7 mouse cellular contexts compared by ENCODE assay signal in the genomic region with DNA sequence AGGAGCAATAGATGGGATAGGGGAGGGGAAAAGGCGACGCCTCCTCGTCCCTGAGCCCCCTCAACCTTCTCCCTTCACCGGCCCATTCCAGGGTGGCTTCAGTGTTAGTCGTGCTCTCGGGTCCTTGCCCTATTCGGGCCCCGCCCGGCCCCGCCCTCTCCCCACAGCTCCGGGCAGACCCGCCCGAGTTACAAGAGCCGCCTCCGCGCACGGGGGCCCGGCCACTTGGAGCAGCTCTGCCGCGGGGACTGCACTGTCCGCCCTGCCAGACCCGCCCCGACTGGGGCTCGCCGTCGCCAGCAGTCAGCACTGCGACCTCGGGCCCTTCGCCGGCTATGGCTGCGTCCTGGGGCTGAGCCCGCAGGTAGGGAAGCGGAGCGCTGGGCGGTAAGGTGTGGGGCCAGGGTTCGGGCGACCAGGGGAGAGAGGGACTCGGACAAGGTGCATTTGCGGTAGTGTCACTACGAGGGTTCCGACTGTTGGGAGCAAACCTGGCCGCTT. TPM values are rescaled to one million over a fixed set of nuclear protein-coding genes. Genes with fewer than 3 reads are reported as not detected.
DNase-seq lines count a peak whose midpoint lies in the region; ATAC-seq and TF ChIP-seq lines count a peak whose summit lies in the region.

A gene (plus strand): TSS at position 219 of the 501 bp plus-strand sequence.

- H3K9me3 ChIP-seq in ES-E14 (ENCODE audit: control insufficient read depth, insufficient read depth, low read depth, low read length), result no peaks in the 10 kb centered on the region
- H3K9me3 ChIP-seq in forebrain, postnatal 0 days (ENCODE audit: low read length), result no peaks in the 10 kb centered on the region
- H3K9me3 ChIP-seq in hindbrain, embryonic 13.5 days, result no peaks in the 10 kb centered on the region
- no peaks in the 10 kb centered on the region for H3K9me3 ChIP-seq in megakaryocyte, embryonic 14.5 days
- no peaks in the 10 kb centered on the region for H3K9me3 ChIP-seq in stomach, embryonic 14.5 days (ENCODE audit: control insufficient read depth, low read depth, low read length)

- no peaks in the 10 kb centered on the region for H3K36me3 ChIP-seq in ES-E14 (ENCODE audit: control insufficient read depth, insufficient read depth, low read length, poor library complexity, severe bottlenecking)
- no peaks in the 10 kb centered on the region for H3K36me3 ChIP-seq in forebrain, postnatal 0 days (ENCODE audit: insufficient read depth)
- no peaks in the 10 kb centered on the region for H3K36me3 ChIP-seq in hindbrain, embryonic 13.5 days
- no peaks in the 10 kb centered on the region for H3K36me3 ChIP-seq in megakaryocyte, embryonic 14.5 days (replicated peaks; ENCODE audit: low read length)
- no peaks in the 10 kb centered on the region for H3K36me3 ChIP-seq in stomach, embryonic 14.5 days (ENCODE audit: control insufficient read depth, insufficient read depth, low read length)

- intact Hi-C loops in left cerebral cortex, postnatal 10 days (cut with DNase I), result no loop called here

- H3K4me1 ChIP-seq in ES-E14 (ENCODE audit: control insufficient read depth in 2 of 2, insufficient read depth in 2 of 2, low read length in 2 of 2, poor library complexity in 1 of 2), result peaks cover 9 to 29% of the 10 kb centered on the region in 2 experiments; a peak in 3 of 4 replicates
- peaks cover 20% of the 10 kb centered on the region for H3K4me1 ChIP-seq in forebrain, postnatal 0 days (ENCODE audit: insufficient read depth)
- peaks cover 55% of the 10 kb centered on the region for H3K4me1 ChIP-seq in hindbrain, embryonic 13.5 days (replicated peaks)
- peaks cover 55% of the 10 kb centered on the region for H3K4me1 ChIP-seq in megakaryocyte, embryonic 14.5 days
- peaks cover 58% of the 10 kb centered on the region for H3K4me1 ChIP-seq in stomach, embryonic 14.5 days (ENCODE audit: control insufficient read depth, insufficient read depth, low read length)

- peaks cover 15% of the 10 kb centered on the region for H3K27me3 ChIP-seq in forebrain, postnatal 0 days (ENCODE audit: insufficient read depth, low read length)
- H3K27me3 ChIP-seq in hindbrain, embryonic 13.5 days, result peaks cover 52% of the 10 kb centered on the region
- peaks cover 59% of the 10 kb centered on the region for H3K27me3 ChIP-seq in megakaryocyte, embryonic 14.5 days (replicated peaks)
- no peaks in the 10 kb centered on the region for H3K27me3 ChIP-seq in stomach, embryonic 14.5 days (ENCODE audit: control insufficient read depth, insufficient read depth, low read length)

- peak within 1 kb of the TSS; percentile 75 for H3K9ac ChIP-seq in ES-E14 (ENCODE audit: insufficient read depth, low read depth, low read length, poor library complexity, severe bottlenecking)
- H3K9ac ChIP-seq in forebrain, postnatal 0 days, result peak within 1 kb of the TSS; percentile 35; the same call in 1 of the 2 replicates
- peak within 1 kb of the TSS; percentile 66 for H3K9ac ChIP-seq in hindbrain, embryonic 13.5 days
- H3K9ac ChIP-seq in stomach, embryonic 14.5 days (replicated peaks; ENCODE audit: low read depth, low read length), result peak within 1 kb of the TSS; percentile 81

- H3K4me3 ChIP-seq in ES-E14 (ENCODE audit: insufficient read depth in 1 of 2, low read depth in 1 of 2, low read length in 2 of 2, poor library complexity in 1 of 2, severe bottlenecking in 1 of 2), result peak within 1 kb of the TSS; percentile 79 to 84
- H3K4me3 ChIP-seq in forebrain, postnatal 0 days (ENCODE audit: low read depth, low read length), result peak within 1 kb of the TSS; percentile 41
- peak within 1 kb of the TSS; percentile 49 for H3K4me3 ChIP-seq in hindbrain, embryonic 13.5 days
- H3K4me3 ChIP-seq in megakaryocyte, embryonic 14.5 days (replicated peaks), result peak within 1 kb of the TSS; percentile 93
- peak within 1 kb of the TSS; percentile 85 for H3K4me3 ChIP-seq in stomach, embryonic 14.5 days (ENCODE audit: low read depth, low read length)

- H3K4me2 ChIP-seq in forebrain, postnatal 0 days (ENCODE audit: low read depth), result peak within 1 kb of the TSS; percentile 69
- peak within 1 kb of the TSS; percentile 70 for H3K4me2 ChIP-seq in hindbrain, embryonic 13.5 days
- peak within 1 kb of the TSS; percentile 68 for H3K4me2 ChIP-seq in stomach, embryonic 14.5 days (replicated peaks; ENCODE audit: low read depth, low read length)

- DNase-seq in ES-E14 (ENCODE audit: low read depth, low spot score), result no peak
- DNase-seq in adrenal gland, postnatal 14 days, result peak; percentile 89
- no peak for DNase-seq in forebrain, postnatal 0 days
- DNase-seq in left cerebral cortex, postnatal 10 days (ENCODE audit: extremely low spot score in 1 of 2, low spot score in 2 of 2), result peak in 1 of 2 experiments; percentile 86

- peak within 1 kb of the TSS; percentile 2; the same call in 1 of the 2 replicates for H3K27ac ChIP-seq in ES-E14 (ENCODE audit: insufficient read depth, low read depth, low read length, poor library complexity, severe bottlenecking)
- H3K27ac ChIP-seq in forebrain, postnatal 0 days (ENCODE audit: low read depth, low read length), result no peak within 1 kb of the TSS; the same call in 1 of the 2 replicates
- H3K27ac ChIP-seq in hindbrain, embryonic 13.5 days, result peak within 1 kb of the TSS; percentile 48
- H3K27ac ChIP-seq in stomach, embryonic 14.5 days (ENCODE audit: low read length), result peak within 1 kb of the TSS; percentile 97

- peak; percentile 19; the same call in 1 of the 2 replicates for ATAC-seq in forebrain, postnatal 0 days
- ATAC-seq in hindbrain, embryonic 13.5 days (ENCODE audit: low FRiP score), result peak; percentile 29
- peak; percentile 57 for ATAC-seq in stomach, embryonic 14.5 days (ENCODE audit: insufficient number of reproducible peaks, insufficient read depth, low FRiP score, low read depth)

- TF ChIP-seq CTCF in forebrain, postnatal 0 days (IDR thresholded peaks at IDR 0.05; ENCODE audit: low read depth), result no peak

- in situ Hi-C loops in ES-E14 (cut with MboI; ENCODE audit: low sequenced_read_pairs in 2 of 2, unreplicated experiment in 2 of 2), result loop anchor here in 1 of 2 experiments (25.0 kb wide), 1 partner anchor 98 kb away; a partner anchor contains a TSS

- 1% methylated on average over 42 of the region's 42 CpGs for WGBS in forebrain, postnatal 0 days
- under 1% methylated on average over 38 of the region's 42 CpGs for WGBS in hindbrain, embryonic 13.5 days
- WGBS in stomach, embryonic 14.5 days, result under 1% methylated on average over 39 of the region's 42 CpGs

TF ChIP-seq in ES-E14, 5 proteins besides CTCF, POLR2A, EP300 and RAD21:
- TF ChIP-seq HCFC1 (IDR thresholded peaks at IDR 0.05; ENCODE audit: borderline replicate concordance, insufficient read depth, low read length) (peak; percentile 52; the same call in 1 of the 2 replicates), MAFK (IDR thresholded peaks at IDR 0.05; ENCODE audit: insufficient read depth, low read depth, low read length) (no peak), CHD2 (IDR thresholded peaks at IDR 0.05; ENCODE audit: low read depth, low read length) (no peak)

RNA-seq across cellular contexts. Expression of the gene that starts here (rescaled TPM):
- total RNA-seq in ES-E14 (2012; rRNA removed), result 102 and 155 TPM in 2 replicates
- 157 and 186 TPM in 2 replicates for total RNA-seq in adrenal gland, postnatal 14 days (2021)
- total RNA-seq in forebrain, postnatal 0 days (2014; rRNA removed), result 11.4 and 17.9 TPM in 2 replicates
- polyA plus RNA-seq in forebrain, postnatal 0 days (2015; fragmentation: Nextera tagmentation; extraction: Ambion mirVana), result 3.2 and 3.9 TPM in 2 replicates
- polyA plus RNA-seq in hindbrain, embryonic 13.5 days (2015; fragmentation: Nextera tagmentation; extraction: Ambion mirVana), result 5.7 and 6.4 TPM in 2 replicates
- total RNA-seq in left cerebral cortex, postnatal 10 days (2021), result 10 to 100 TPM; 14.5 to 17.8 TPM
- 4.6 and 28.7 TPM in 2 replicates for polyA plus RNA-seq in megakaryocyte, embryonic 14.5 days (2012; ENCODE audit: insufficient read depth, low replicate concordance)
- polyA plus RNA-seq in stomach, embryonic 14.5 days (2014; fragmentation: Nextera tagmentation; extraction: Ambion mirVana), result 33.4 and 40.6 TPM in 2 replicates

Comparison
In these comparisons a context has a peak if more than half of its experiments do, and no peak if none do; other contexts are left out.
1. H3K4me3 ChIP-seq: peak in every context shown above with its lines; median percentile 93 in megakaryocyte, embryonic 14.5 days; 85 in stomach, embryonic 14.5 days; 82 in ES-E14; 49 in hindbrain, embryonic 13.5 days; 41 in forebrain, postnatal 0 days.